Mouse (Mus musculus) urinary bladder, postnatal 0 days (tissue): Measurements from ENCODE around the gene E130116L18Rik. TPM values are rescaled to one million over a fixed set of nuclear protein-coding genes. Genes with fewer than 3 reads are reported as not detected.

Source experiments
- polyA plus RNA-seq: library from polyadenylated mRNA; unstranded; fragments of >200 nt; fragmentation: Nextera tagmentation; extraction: Ambion mirVana; gene quantifications from 2 replicates; pipeline ENCODE4 v1.2.1, GENCODE M21; 2015

Gene E130116L18Rik
- polyA plus RNA-seq: 0.90 TPM in 1 of 2 replicates, not detected in the other

DNA sequence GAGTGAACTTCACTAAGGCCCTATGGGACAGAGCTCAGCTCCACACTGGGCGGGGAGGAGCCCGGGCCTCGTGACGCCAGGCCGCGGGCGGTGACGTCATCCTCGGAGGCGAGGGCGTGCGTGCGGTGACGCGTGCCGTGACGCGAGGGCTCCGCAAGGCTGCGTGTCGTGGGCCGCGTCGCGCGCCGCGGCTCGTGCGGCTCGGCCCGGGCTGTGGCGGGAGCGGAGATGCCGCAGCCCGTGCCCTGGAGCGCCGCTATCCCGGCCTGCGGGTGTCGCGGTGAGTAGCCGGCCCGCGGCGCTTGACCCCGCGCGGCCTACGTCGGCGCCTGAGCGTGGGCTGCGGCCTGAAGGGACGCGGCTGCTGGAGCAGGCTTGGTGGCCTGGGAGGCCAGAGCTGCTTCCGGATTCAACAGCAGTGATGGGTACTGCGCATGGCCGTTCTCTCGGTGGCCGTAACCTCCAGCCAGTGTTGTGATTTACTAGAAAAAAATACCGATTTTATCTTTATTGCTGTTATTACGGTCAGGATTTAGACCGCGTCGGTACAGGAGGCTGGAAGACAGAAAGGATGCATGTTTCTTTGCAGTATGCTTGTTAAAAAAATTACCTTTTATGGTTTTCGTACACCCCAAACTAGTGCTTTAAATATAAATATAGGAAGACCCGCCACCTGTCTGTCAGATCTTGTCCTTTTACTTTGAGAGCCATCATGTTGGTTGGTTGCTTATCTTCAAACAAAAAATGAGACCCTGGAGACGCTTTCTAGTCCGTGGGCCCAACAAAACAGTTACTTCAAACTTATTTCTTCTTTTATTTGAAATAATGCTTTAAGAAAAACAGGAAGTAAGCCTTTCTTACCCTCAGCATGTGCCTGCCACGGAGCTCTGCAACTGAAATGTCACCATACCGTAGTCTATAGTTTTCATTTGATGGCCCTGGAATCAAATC lies at the start of gene E130116L18Rik:
TSS of gene E130116L18Rik (minus strand) at position 402 of the 951 bp plus-strand sequence.

GRCm38 (mm10) chr5:25221604-25222003 lies 1.3 kb downstream of the E130116L18Rik start, which contains the start of gene Galnt11:
Gene Galnt11, plus strand, starts transcription at chr5:25221904.

GRCm38 (mm10) chr5:25181004-25181531 lies 41.9 kb downstream of the E130116L18Rik start, which contains the start of gene Galntl5:
Gene Galntl5, plus strand, starts transcription at chr5:25181460.

Other genes with a start within 250 kb of the E130116L18Rik start
- gene Prkag2, start 122.5 kb downstream of the E130116L18Rik start, polyA plus RNA-seq: 123 and 126 TPM in 2 replicates
- gene Galntl5, start 41.7 kb downstream of the E130116L18Rik start, polyA plus RNA-seq: not detected in 2 replicates
- gene Galnt11, start 1.2 kb downstream of the E130116L18Rik start, polyA plus RNA-seq: 25.7 and 28.6 TPM in 2 replicates